Mouse (Mus musculus) embryonic fibroblast, embryonic 13.5 days (primary cell): ENCODE data around the gene Zdhhc22.

Experiments
- CTCF ChIP-seq: IDR thresholded peaks from 2 replicates; pipeline ENCODE4 v1.5.1; 2011; ENCODE audit warnings: mild to moderate bottlenecking, control low read depth, low read length, moderate library complexity, borderline replicate concordance; ENCODE audit not compliant: insufficient read depth
- POLR2A ChIP-seq: IDR thresholded peaks from 2 replicates; pipeline ENCODE4 v1.6.1; 2011; ENCODE audit warnings: low read depth, mild to moderate bottlenecking, control low read depth, low read length, moderate library complexity

DNA sequence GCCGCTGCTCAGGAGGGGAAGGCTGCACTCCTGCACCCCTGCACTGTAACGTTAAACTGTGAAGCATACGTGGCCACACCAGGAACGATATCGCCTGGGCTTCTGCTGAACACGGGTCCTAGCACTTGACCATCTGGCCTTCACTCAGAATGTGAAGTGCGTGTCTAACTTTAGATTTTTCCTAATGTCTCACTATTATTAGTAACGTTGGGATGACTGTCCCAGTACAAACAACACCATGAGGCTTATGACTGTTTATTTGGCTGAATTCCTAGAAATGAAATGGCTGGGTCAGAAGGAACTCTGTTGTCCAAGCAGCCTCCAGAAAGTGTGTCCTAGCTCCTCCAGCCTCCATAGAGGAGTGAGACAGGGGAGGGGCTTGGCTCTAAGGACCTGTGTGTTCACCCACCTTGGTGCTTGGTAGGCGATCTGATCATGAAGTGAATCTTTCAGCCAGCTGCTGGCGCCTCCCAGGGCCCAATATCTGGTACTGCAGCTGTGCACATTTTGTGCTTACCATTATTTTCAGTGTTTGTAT is 9.1 kb upstream of the Zdhhc22 start:
- TF ChIP-seq POLR2A (no peak), CTCF (no peak)
